ENCODE assay signal across 14 mouse cellular contexts in genomic region chr6:117272227-117272955, GRCm38 (mm10).
DNase-seq lines count a peak whose midpoint lies in the region; ATAC-seq lines count a peak whose summit lies in the region.
"Had no signal": no experiment of that assay in that cellular context is flagged by ENCODE, and none has a peak within 500 bp of the region (broad histone marks: within the 10 kb centered on the region; RNA-seq: fewer than 3 reads in every experiment).

No protein-coding gene starts in this region.

- no peaks in the 10 kb centered on the region for H3K9me3 ChIP-seq in hindbrain, embryonic 16.5 days (ENCODE audit: control insufficient read depth, low read length)
- no peaks in the 10 kb centered on the region for H3K9me3 ChIP-seq in hindbrain, embryonic 12.5 days (replicated peaks)
- no peaks in the 10 kb centered on the region for H3K9me3 ChIP-seq in embryonic facial prominence, embryonic 14.5 days (ENCODE audit: control insufficient read depth, low read length)
- H3K9me3 ChIP-seq: heart, embryonic 13.5 days; liver, embryonic 12.5 days; midbrain, embryonic 15.5 days had no signal

- WGBS in hindbrain, embryonic 16.5 days = 63% methylated on average over 9 of the region's 9 CpGs
- WGBS in hindbrain, embryonic 12.5 days = 69% methylated on average over 9 of the region's 9 CpGs
- WGBS in embryonic facial prominence, embryonic 14.5 days = 54% methylated on average over 9 of the region's 9 CpGs

- no peaks in the 10 kb centered on the region; the same call in 1 of the 2 replicates for H3K4me1 ChIP-seq in hindbrain, embryonic 16.5 days (ENCODE audit: control insufficient read depth, insufficient read depth, low read depth, low read length)
- no peaks in the 10 kb centered on the region for H3K4me1 ChIP-seq in hindbrain, embryonic 12.5 days
- peaks cover 16% of the 10 kb centered on the region for H3K4me1 ChIP-seq in embryonic facial prominence, embryonic 14.5 days (ENCODE audit: control insufficient read depth, insufficient read depth, low read length)
- H3K4me1 ChIP-seq: liver, embryonic 12.5 days; midbrain, embryonic 15.5 days had no signal

- ATAC-seq in hindbrain, embryonic 16.5 days = no peak
- no peak for ATAC-seq in hindbrain, embryonic 12.5 days (ENCODE audit: low FRiP score)
- no peak for ATAC-seq in embryonic facial prominence, embryonic 14.5 days (ENCODE audit: low read depth)
- ATAC-seq in activated CD4-positive, CD25-positive, alpha-beta regulatory T cell, adult 4 months = no peak
- ATAC-seq: liver, embryonic 12.5 days; midbrain, embryonic 15.5 days had no signal

- 0 out of 2 replicates have a peak overlapping the region, but pooled peaks have one; percentile 12 for H3K27ac ChIP-seq in hindbrain, embryonic 16.5 days (ENCODE audit: low read depth, low read length)
- no peak overlapping the region for H3K27ac ChIP-seq in hindbrain, embryonic 12.5 days
- H3K27ac ChIP-seq in embryonic facial prominence, embryonic 14.5 days (replicated peaks; ENCODE audit: low read depth, low read length) = no peak overlapping the region
- H3K27ac ChIP-seq: heart, embryonic 13.5 days; liver, embryonic 12.5 days; midbrain, embryonic 15.5 days had no signal

- no peaks in the 10 kb centered on the region for H3K27me3 ChIP-seq in hindbrain, embryonic 16.5 days (replicated peaks; ENCODE audit: control insufficient read depth, insufficient read depth, low read length)
- H3K27me3 ChIP-seq in hindbrain, embryonic 12.5 days = no peaks in the 10 kb centered on the region
- no peaks in the 10 kb centered on the region for H3K27me3 ChIP-seq in embryonic facial prominence, embryonic 14.5 days (replicated peaks; ENCODE audit: control insufficient read depth, insufficient read depth, low read length)
- H3K27me3 ChIP-seq: CH12.LX; heart, embryonic 13.5 days; liver, embryonic 12.5 days; midbrain, embryonic 15.5 days had no signal

- H3K4me2 ChIP-seq in hindbrain, embryonic 16.5 days (ENCODE audit: low read length) = no peak overlapping the region
- no peak overlapping the region for H3K4me2 ChIP-seq in hindbrain, embryonic 12.5 days (replicated peaks)
- no peak overlapping the region for H3K4me2 ChIP-seq in embryonic facial prominence, embryonic 14.5 days (ENCODE audit: low read depth, low read length)
- H3K4me2 ChIP-seq: heart, embryonic 13.5 days; liver, embryonic 12.5 days; midbrain, embryonic 15.5 days had no signal

- H3K9ac ChIP-seq in hindbrain, embryonic 16.5 days (ENCODE audit: low read depth, low read length) = no peak overlapping the region
- no peak overlapping the region for H3K9ac ChIP-seq in hindbrain, embryonic 12.5 days
- no peak overlapping the region for H3K9ac ChIP-seq in embryonic facial prominence, embryonic 14.5 days (ENCODE audit: low read depth, low read length)
- H3K9ac ChIP-seq: heart, embryonic 13.5 days; liver, embryonic 12.5 days; midbrain, embryonic 15.5 days had no signal

- DNase-seq in embryonic facial prominence, embryonic 14.5 days (ENCODE audit: low spot score) = peak; percentile 54
- DNase-seq in kidney, adult 18-20 months = peak; percentile 19
- DNase-seq in kidney, postnatal 4 days = peak; percentile 48 to 68
- DNase-seq in T-cell, adult 2 months (ENCODE audit: low spot score) = no peak
- DNase-seq: cerebellum, adult 2 months; layer of hippocampus, postnatal 36 days; lung, postnatal 14 days had no signal

- H3K4me3 ChIP-seq in hindbrain, embryonic 16.5 days (ENCODE audit: low read length) = no peak overlapping the region
- no peak overlapping the region for H3K4me3 ChIP-seq in hindbrain, embryonic 12.5 days
- H3K4me3 ChIP-seq in embryonic facial prominence, embryonic 14.5 days (ENCODE audit: low read depth, low read length) = no peak overlapping the region
- H3K4me3 ChIP-seq: heart, embryonic 13.5 days; liver, embryonic 12.5 days; midbrain, embryonic 15.5 days had no signal

- H3K36me3 ChIP-seq in hindbrain, embryonic 16.5 days (ENCODE audit: control insufficient read depth, insufficient read depth, low read length) = no peaks in the 10 kb centered on the region
- no peaks in the 10 kb centered on the region for H3K36me3 ChIP-seq in hindbrain, embryonic 12.5 days
- no peaks in the 10 kb centered on the region for H3K36me3 ChIP-seq in embryonic facial prominence, embryonic 14.5 days (ENCODE audit: control insufficient read depth, insufficient read depth, low read length)
- H3K36me3 ChIP-seq: heart, embryonic 13.5 days; liver, embryonic 12.5 days; midbrain, embryonic 15.5 days had no signal
